Mouse (Mus musculus) telencephalon, adult 2 months (tissue): Measurements from ENCODE around the gene Cluh.

Experiments
- DNase-seq: peaks from one replicate; pipeline ENCODE4 v3.0.0-alpha.2; 2011; ENCODE audit warnings: low read depth, low spot score

The Cluh gene

GRCm38 (mm10) chr11:74647966-74648365 lies 1.3 kb upstream of the Cluh start:
- DNase-seq: no peak

GRCm38 (mm10) chr11:74648676-74649075 lies 619 bp upstream of the Cluh start:
- no peak for DNase-seq

- no peak for DNase-seq
Measured at GRCm38 (mm10) chr11:74649647-74650551, 604 bp downstream of the Cluh start.

- DNase-seq: no peak
Measured at GRCm38 (mm10) chr11:74650576-74651100, 1.3 kb downstream of the Cluh start.

- DNase-seq: no peak
Measured at GRCm38 (mm10) chr11:74652791-74653191, 3.5 kb downstream of the Cluh start.

GRCm38 (mm10) chr11:74653385-74653784 lies 4.1 kb downstream of the Cluh start:
- no peak for DNase-seq

GRCm38 (mm10) chr11:74655941-74656340 lies 6.6 kb downstream of the Cluh start:
- no peak for DNase-seq

GRCm38 (mm10) chr11:74660336-74660735 lies 11.0 kb downstream of the Cluh start:
- DNase-seq: no peak

GRCm38 (mm10) chr11:74661641-74662040 lies 12.3 kb downstream of the Cluh start:
- DNase-seq: no peak

- DNase-seq: no peak
Measured at GRCm38 (mm10) chr11:74662221-74662620, 12.9 kb downstream of the Cluh start.

- DNase-seq: no peak
Measured at GRCm38 (mm10) chr11:74664279-74664678, 15.0 kb downstream of the Cluh start.

GRCm38 (mm10) chr11:74664906-74665305 lies 15.6 kb downstream of the Cluh start:
- no peak for DNase-seq

- no peak for DNase-seq
Measured at GRCm38 (mm10) chr11:74665631-74666283, 16.5 kb downstream of the Cluh start.

GRCm38 (mm10) chr11:74666284-74666652 lies 17.0 kb downstream of the Cluh start:
- no peak for DNase-seq

GRCm38 (mm10) chr11:74666776-74667581 lies 17.7 kb downstream of the Cluh start:
- no peak for DNase-seq

GRCm38 (mm10) chr11:74667582-74668010 lies 18.3 kb downstream of the Cluh start:
- no peak for DNase-seq

- DNase-seq: no peak
Measured at GRCm38 (mm10) chr11:74668466-74668865, 19.2 kb downstream of the Cluh start.

- no peak for DNase-seq
Measured at GRCm38 (mm10) chr11:74668971-74669370, 19.7 kb downstream of the Cluh start.

- DNase-seq: no peak
Measured at GRCm38 (mm10) chr11:74670151-74670550, 20.9 kb downstream of the Cluh start.

GRCm38 (mm10) chr11:74671013-74671412 lies 21.7 kb downstream of the Cluh start:
- no peak for DNase-seq

GRCm38 (mm10) chr11:74671839-74672238 lies 22.5 kb downstream of the Cluh start:
- DNase-seq: no peak
